Mouse (Mus musculus) midbrain, embryonic 11.5 days (tissue): Measurements from ENCODE around the gene Pyroxd2. TPM values are rescaled to one million over a fixed set of nuclear protein-coding genes. Genes with fewer than 3 reads are reported as not detected.
"Not testable (repeated sequence)": the region's sequence is repeated elsewhere in the genome, so short reads cannot be mapped to it uniquely, and the experiment has no call there.

Experiments used
- ATAC-seq: fragments of 200-750 bp; cut with Nextera tagmentation; 2 replicates; pipeline ENCODE4 v1.8.0; 2017; ENCODE audit warnings: moderate TSS enrichment, moderate library complexity; ENCODE audit not compliant: low FRiP score
- DNase-seq: peaks from one replicate; pipeline ENCODE4 v3.0.0; 2015; ENCODE audit warnings: low spot score; ENCODE audit errors: missing footprints
- H3K27ac ChIP-seq: fragments of 300-500 bp; sonication (generic); 2 replicates; pipeline ENCODE4 v1.5.1; 2014; ENCODE audit warnings: low read depth, low read length
- H3K27me3 ChIP-seq: fragments of 300-500 bp; sonication (generic); 2 replicates; pipeline ENCODE4 v1.6.1; 2014; ENCODE audit warnings: mild to moderate bottlenecking, low read length, moderate library complexity, mixed read lengths; ENCODE audit not compliant: control insufficient read depth, insufficient read depth
- H3K36me3 ChIP-seq: fragments of 300-500 bp; sonication (generic); 2 replicates; pipeline ENCODE4 v1.6.1; 2014; ENCODE audit warnings: mild to moderate bottlenecking, low read length, moderate library complexity, mixed read lengths; ENCODE audit not compliant: control insufficient read depth, insufficient read depth
- H3K4me1 ChIP-seq: fragments of 300-500 bp; sonication (generic); 2 replicates; pipeline ENCODE4 v1.6.1; 2014; ENCODE audit warnings: low read length; ENCODE audit not compliant: control insufficient read depth, insufficient read depth
- H3K4me2 ChIP-seq: fragments of 300-500 bp; sonication (generic); 2 replicates; pipeline ENCODE4 v1.6.1; 2014; ENCODE audit warnings: mild to moderate bottlenecking, moderate library complexity
- H3K4me3 ChIP-seq: fragments of 300-500 bp; sonication (generic); 2 replicates; pipeline ENCODE4 v1.5.1; 2014; ENCODE audit warnings: low read depth, low read length
- H3K9ac ChIP-seq: fragments of 300-500 bp; sonication (generic); 2 replicates; pipeline ENCODE4 v1.6.1; 2014; ENCODE audit warnings: low read length
- H3K9me3 ChIP-seq: fragments of 300-500 bp; sonication (generic); 2 replicates; pipeline ENCODE4 v1.6.1; 2016; ENCODE audit warnings: low read length; ENCODE audit not compliant: control insufficient read depth
- WGBS: fragments of 180-500 bp; shearing (Covaris S2); extraction: QIAGEN DNeasy Blood & Tissue Kit; methylation state at CpG from one replicate; pipeline ENCODE4 v1.1.7; 2014; 5-methylcytosine and 5-hydroxymethylcytosine counted together
- polyA plus RNA-seq: library from polyadenylated mRNA; unstranded; fragments of >200 nt; fragmentation: Nextera tagmentation; extraction: Ambion mirVana; gene quantifications from 2 replicates; pipeline ENCODE4 v1.2.1, GENCODE M21; 2014

Pyroxd2 gene
- 0.71 and 0.73 TPM in 2 replicates for polyA plus RNA-seq

DNA sequence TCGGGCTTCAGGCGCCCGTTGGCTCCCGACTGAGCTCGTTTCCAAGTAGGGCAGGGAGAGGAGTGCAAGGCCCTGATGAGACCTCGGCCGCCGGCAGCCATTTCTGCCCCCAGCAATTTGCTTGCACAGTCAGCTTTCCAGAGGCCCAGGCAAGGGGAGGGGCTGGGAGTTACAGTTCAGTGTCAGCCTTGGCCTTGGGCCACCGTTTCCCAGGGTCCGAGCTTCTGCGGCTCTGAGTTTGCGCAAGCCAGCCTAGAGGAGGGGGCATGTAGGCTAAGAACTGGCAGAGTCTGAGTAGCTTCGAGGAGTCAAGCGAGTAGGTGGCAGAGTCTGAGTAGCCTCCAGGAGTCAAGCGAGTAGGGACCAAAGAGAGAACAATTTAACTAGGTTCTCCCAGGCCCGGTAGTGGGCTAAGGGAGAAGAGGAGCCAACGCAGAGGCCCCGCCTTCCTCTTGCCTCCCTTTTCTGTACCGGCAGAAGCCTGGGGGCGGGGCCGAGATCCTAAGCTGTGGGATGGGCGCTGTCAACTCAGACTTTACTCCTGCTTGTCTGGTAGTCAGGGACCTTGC lies at the start of gene Pyroxd2:
Gene Pyroxd2, minus strand, starts transcription at position 413 of the 569 bp plus-strand sequence.
- peaks cover 19% of the 10 kb centered on the region for H3K4me1 ChIP-seq
- H3K9me3 ChIP-seq: no peaks in the 10 kb centered on the region
- peak within 1 kb of the TSS; percentile 25; the same call in 1 of the 2 replicates for H3K27ac ChIP-seq
- H3K4me2 ChIP-seq: peak within 1 kb of the TSS; percentile 56
- ATAC-seq: peak; percentile 87
- H3K36me3 ChIP-seq: no peaks in the 10 kb centered on the region
- 5% methylated on average over 22 of the region's 22 CpGs for WGBS
- H3K9ac ChIP-seq: peak within 1 kb of the TSS; percentile 60
- DNase-seq: peak; percentile 97
- H3K27me3 ChIP-seq: no peaks in the 10 kb centered on the region
- H3K4me3 ChIP-seq: peak within 1 kb of the TSS; percentile 25

DNA sequence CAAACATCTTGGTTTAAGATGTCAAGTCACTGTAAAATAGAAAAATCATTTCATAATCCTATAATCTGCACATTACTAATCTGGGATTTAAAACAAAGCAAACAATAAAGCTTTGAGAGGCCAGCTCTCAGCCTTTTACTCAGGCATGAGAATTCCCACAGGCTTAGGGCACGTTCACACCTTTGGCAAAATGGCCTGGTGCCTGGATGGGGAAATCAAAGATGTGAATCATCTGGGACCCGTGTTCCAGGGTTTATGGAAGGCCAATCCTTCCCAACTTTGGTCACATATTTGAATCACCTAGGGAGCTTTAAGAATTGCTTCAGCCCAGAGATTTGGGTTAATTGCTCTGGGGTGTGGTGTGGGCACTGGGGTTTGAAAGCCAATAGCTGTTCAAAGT lies 45.3 kb upstream of the Pyroxd2 start:
- no peak for ATAC-seq
- 66% methylated on average over 2 of the region's 2 CpGs for WGBS

DNA sequence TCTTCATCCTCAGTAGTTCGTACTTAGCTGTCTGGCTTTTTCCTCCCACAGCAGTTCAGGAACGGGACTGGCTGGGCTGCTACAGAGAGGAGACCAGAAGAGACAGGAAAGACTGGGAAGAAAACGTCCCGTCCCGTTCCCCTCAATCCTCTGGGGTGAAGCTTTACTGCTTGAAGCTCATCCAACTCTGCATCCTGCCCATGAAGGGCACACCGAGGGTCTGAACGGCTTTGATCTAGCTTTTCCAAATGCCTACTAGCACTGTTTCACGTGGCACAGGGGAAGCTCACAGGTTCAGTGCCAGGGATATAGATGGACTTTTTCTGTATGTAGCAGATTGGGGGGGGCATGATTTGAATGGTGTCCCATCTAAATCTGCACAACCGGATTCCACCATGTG lies 43.2 kb upstream of the Pyroxd2 start:
- ATAC-seq (no peak), DNase-seq (peak; percentile 87)
- no peak overlapping the region for H3K27ac ChIP-seq
- no peaks in the 10 kb centered on the region for H3K4me1 ChIP-seq
- 32% methylated on average over 9 of the region's 9 CpGs for WGBS
- no peak overlapping the region for H3K4me3 ChIP-seq
- no peak overlapping the region; the same call in 1 of the 2 replicates for H3K9ac ChIP-seq
- 0 out of 2 replicates have a peak, but pooled peaks cover 3% of the 10 kb centered on the region for H3K27me3 ChIP-seq
- H3K36me3 ChIP-seq: no peaks in the 10 kb centered on the region
- H3K9me3 ChIP-seq: no peaks in the 10 kb centered on the region
- peak overlapping the region; percentile 81 for H3K4me2 ChIP-seq

More for the DNA sequence above, 45.3 kb upstream of the Pyroxd2 start:
- Histone ChIP-seq H3K27me3 (0 out of 2 replicates have a peak, but pooled peaks cover 3% of the 10 kb centered on the region), H3K36me3 (no peaks in the 10 kb centered on the region), H3K4me2 (no peak overlapping the region), H3K4me1 (no peaks in the 10 kb centered on the region), H3K9ac (no peak overlapping the region), H3K9me3 (no peaks in the 10 kb centered on the region), H3K27ac (no peak overlapping the region), H3K4me3 (no peak overlapping the region)
- DNase-seq: no peak

DNA sequence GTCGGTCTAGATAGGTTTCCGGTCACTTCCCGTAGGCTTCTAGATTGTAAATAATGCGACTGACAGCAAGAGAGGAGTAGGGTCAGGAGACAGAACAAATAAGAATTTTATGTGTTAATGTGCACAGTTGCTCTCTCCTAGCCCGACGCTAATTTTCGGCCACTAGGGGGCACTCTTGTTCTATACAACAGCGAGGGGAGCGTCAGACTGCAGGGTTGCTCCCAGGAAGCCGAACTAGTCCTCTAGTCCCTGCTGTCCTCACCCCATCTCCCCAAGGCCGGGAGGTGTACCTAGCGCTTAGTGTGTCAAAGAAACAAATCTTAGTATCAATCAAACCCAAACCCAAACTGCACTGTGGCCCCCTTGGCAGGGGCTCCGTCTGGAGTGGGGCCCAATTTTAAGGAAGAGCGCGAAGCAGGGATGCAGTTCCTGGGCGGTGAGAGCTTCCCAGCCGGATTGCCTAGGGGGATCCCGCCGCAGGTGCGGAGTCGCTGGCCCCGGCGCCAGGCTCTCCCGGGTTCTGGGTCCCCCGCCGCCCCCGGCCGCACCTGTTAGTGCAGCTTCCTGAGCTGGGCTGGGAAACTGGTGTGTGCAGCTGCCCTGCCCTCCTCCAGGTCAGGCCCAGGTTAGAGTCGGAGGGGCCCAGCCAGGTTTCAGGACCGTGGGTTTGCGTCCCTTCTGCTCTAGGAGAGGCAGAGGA lies 42.5 kb upstream of the Pyroxd2 start:
- H3K27ac ChIP-seq: no peak overlapping the region
- peak overlapping the region; percentile 39 for H3K4me3 ChIP-seq
- no peaks in the 10 kb centered on the region for H3K36me3 ChIP-seq
- no peaks in the 10 kb centered on the region for H3K9me3 ChIP-seq
- peak overlapping the region; percentile 81 for H3K4me2 ChIP-seq
- 0 out of 2 replicates have a peak, but pooled peaks cover 3% of the 10 kb centered on the region for H3K27me3 ChIP-seq
- 1% methylated on average over 31 of the region's 31 CpGs for WGBS
- no peaks in the 10 kb centered on the region for H3K4me1 ChIP-seq
- peak overlapping the region; percentile 58 for H3K9ac ChIP-seq
- peak; percentile 100 for DNase-seq
- peak; percentile 92 for ATAC-seq

DNA sequence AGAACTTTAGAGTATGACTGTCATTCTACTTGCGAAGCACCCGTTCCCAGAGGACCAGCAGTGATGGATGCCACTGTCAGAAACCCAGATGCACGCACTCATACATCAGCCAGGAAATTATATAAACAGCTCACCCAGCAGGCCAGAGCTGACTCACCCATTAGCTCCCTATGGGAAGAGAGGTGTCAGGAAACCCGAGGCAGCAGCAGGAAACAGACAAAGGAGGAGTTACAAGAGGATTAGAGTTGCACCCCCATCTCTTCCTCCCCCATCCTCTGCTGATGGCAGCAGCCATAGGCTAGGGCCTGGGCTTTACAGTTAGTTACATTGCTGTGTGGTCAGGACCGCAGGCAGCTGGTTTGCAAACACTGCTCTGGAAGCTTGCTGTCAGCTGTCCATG lies 35.7 kb upstream of the Pyroxd2 start:
- Histone ChIP-seq H3K4me1 (peaks cover 8% of the 10 kb centered on the region; the same call in 1 of the 2 replicates), H3K27ac (no peak overlapping the region), H3K4me3 (no peak overlapping the region), H3K27me3 (no peaks in the 10 kb centered on the region), H3K9ac (no peak overlapping the region), H3K36me3 (no peaks in the 10 kb centered on the region), H3K4me2 (no peak overlapping the region), H3K9me3 (no peaks in the 10 kb centered on the region)
- ATAC-seq (no peak), DNase-seq (no peak)
- 51% methylated on average over 5 of the region's 5 CpGs for WGBS

DNA sequence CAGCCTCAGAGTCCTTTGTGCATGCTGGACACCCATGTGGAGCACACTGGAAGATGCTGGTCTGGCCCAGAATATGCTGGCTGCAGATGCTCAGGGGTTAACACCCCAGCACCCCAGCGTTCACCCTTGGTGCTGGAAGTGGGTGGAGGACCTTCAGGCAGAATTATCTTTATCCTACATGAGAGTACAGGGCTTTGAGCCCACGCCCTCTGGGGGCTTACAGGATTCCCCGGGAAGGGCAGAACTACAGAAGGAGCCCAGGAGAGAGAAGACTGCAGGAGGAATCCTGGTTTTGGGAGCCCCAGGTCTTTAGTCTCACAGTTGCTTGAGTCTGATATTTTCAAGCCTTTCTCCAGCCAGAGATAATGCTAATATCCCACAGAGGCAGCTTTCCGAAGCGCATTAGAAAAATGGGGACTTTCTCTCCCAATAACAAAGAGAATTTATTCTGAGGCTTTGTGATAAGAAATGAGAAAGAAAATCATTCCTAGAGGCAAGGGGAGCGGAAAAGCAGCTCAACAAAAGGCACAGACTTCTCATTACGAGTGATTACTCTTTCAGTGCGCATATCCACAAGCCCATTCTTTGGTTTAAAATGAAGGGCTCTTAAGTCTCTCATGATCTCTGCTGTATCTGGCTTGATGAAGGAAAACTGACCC lies 33.1 kb upstream of the Pyroxd2 start:
- no peak for ATAC-seq
- Histone ChIP-seq H3K4me2 (peak overlapping the region; percentile 9; the same call in 1 of the 2 replicates), H3K4me1 (peaks cover 8% of the 10 kb centered on the region; the same call in 1 of the 2 replicates), H3K4me3 (no peak overlapping the region), H3K27me3 (no peaks in the 10 kb centered on the region), H3K27ac (no peak overlapping the region; the same call in 1 of the 2 replicates), H3K9me3 (no peaks in the 10 kb centered on the region), H3K36me3 (no peaks in the 10 kb centered on the region), H3K9ac (peak overlapping the region; percentile 9; the same call in 1 of the 2 replicates)
- WGBS: 24% methylated on average over 8 of the region's 8 CpGs
- no peak for DNase-seq

DNA sequence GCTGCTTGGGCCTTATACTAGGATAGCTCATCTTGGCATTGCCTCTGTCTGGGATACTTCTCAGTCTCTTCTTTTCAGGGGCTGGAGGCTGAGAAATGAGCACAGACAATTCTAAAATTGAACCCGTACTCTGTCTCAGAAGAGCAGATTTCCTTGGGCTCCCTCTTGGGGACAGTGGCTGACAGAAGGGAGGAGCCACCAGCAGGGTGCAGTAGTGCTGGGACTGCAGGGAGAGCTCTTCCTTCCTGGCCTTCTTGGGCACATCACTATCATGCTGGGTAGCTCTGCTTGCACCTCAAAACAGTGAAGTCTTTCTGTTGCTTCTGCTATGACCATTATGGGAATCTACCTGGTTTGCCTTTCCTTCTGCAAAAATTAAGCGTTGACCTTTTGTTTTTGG lies 32.6 kb upstream of the Pyroxd2 start:
- no peak overlapping the region for H3K4me2 ChIP-seq
- no peak overlapping the region for H3K27ac ChIP-seq
- no peaks in the 10 kb centered on the region for H3K27me3 ChIP-seq
- peaks cover 8% of the 10 kb centered on the region; the same call in 1 of the 2 replicates for H3K4me1 ChIP-seq
- H3K9ac ChIP-seq: no peak overlapping the region
- ATAC-seq (no peak), DNase-seq (no peak)
- no peaks in the 10 kb centered on the region for H3K9me3 ChIP-seq
- WGBS: 33% methylated on average over 2 of the region's 2 CpGs
- H3K36me3 ChIP-seq: no peaks in the 10 kb centered on the region
- H3K4me3 ChIP-seq: no peak overlapping the region

DNA sequence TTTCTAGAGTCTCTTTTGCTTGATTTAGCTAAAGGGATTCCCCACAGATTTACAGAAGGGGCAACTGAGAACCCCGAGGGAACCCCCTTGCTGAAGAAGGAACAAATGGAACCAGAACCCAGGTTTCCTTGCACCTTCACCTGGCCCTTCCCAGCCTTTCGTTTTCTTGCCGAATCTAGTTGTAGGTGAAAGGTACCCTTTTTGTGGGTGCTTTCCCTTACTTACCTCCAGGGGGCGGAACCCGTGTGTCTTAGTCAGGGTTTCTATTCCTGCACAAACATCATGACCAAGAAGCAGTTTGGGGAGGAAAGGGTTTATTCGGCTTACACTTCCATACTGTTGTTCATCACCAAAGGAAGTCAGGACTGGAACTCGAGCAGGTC lies 27.6 kb upstream of the Pyroxd2 start:
- 62% methylated on average over 7 of the region's 7 CpGs for WGBS
- H3K9me3 ChIP-seq, H3K4me1 ChIP-seq, H3K27ac ChIP-seq, H3K27me3 ChIP-seq, ATAC-seq, H3K36me3 ChIP-seq: not testable (repeated sequence)
- Histone ChIP-seq H3K4me2 (peak overlapping the region; percentile 54), H3K4me3 (peak overlapping the region; percentile 60), H3K9ac (peak overlapping the region; percentile 72)
- DNase-seq: peak; percentile 89
